Mouse (Mus musculus): ENCODE results near the gene Plch1.

DNA sequence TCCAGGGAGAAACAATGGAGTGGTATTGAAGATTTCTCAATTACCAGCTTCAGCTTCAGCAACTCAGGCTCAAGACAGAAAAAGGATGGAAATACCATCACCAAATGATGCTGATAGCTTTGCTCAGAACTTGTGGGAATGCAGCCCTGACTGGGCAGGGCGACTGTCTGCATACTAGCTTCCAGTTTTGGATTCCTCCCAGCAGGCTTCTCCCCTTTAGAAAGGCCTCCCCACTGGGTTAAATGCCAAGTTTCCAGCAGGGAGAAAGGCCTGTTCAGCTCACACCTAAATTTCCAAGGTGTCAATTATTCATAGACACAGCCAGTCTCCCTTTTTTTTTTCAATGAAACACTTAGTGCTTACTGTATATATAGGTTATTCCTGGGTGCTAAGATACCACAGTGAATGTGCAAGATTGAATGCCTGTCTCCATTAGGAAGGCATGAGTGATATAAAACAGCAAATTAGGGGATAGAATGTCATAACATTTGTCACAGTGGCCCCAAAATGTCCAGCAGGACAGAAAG, 75.3 kb downstream of the Plch1 start:
- TF ChIP-seq POLR2A (IDR thresholded peaks at IDR 0.05; ENCODE audit: low read depth, low read length) (no peak), CTCF (conservative IDR thresholded peaks at IDR 0.05; ENCODE audit: insufficient read depth, insufficient read length, low read depth, low read length) (no peak)
